In genomic region chr7:46700521-46701025, GRCm38 (mm10) we compare ENCODE assay signal across 14 mouse cellular contexts.
"Had no signal": no experiment of that assay in that cellular context is flagged by ENCODE, and none has a peak within 500 bp of the region (broad histone marks: within the 10 kb centered on the region; RNA-seq: fewer than 3 reads in every experiment).

No protein-coding gene starts in this region.

- DNase-seq: kidney, adult 18-20 months; kidney, adult 9 months; kidney, postnatal 14 days; kidney, postnatal 4 days; layer of hippocampus, adult 9-11 months; liver; lung, adult 18-20 months; lung, postnatal 10 days; lung, postnatal 4 days; right cerebral cortex, adult 18-20 months; right cerebral cortex, postnatal 25 days; spleen, adult 18-20 months; thymus, adult 18-20 months; thymus, postnatal 36 days had no signal
